Mouse (Mus musculus) G1E (cell line): ENCODE measurements around the gene Npas3.

ENCODE experiments used
- CTCF ChIP-seq: IDR thresholded peaks from 2 replicates; pipeline ENCODE4 v1.5.1; 2012; ENCODE audit warnings: low read depth, low read length, inconsistent platforms, mixed read lengths
- GATA1 ChIP-seq: IDR thresholded peaks from 2 replicates; pipeline ENCODE4 v1.6.1; 2012; ENCODE audit warnings: borderline replicate concordance, low read length, inconsistent platforms, mixed read lengths

- TF ChIP-seq CTCF, result no peak
- no peak for TF ChIP-seq GATA1
These were observed 737.7 kb downstream of the Npas3 start for GRCm38 (mm10) chr12:53985851-53986842.
